Mouse (Mus musculus) embryonic fibroblast, embryonic 13.5 days (primary cell): ENCODE data around the gene Phgdh.

Experiments
- CTCF ChIP-seq: IDR thresholded peaks from 2 replicates; pipeline ENCODE4 v1.5.1; 2011; ENCODE audit warnings: mild to moderate bottlenecking, control low read depth, low read length, moderate library complexity, borderline replicate concordance; ENCODE audit not compliant: insufficient read depth
- POLR2A ChIP-seq: IDR thresholded peaks from 2 replicates; pipeline ENCODE4 v1.6.1; 2011; ENCODE audit warnings: low read depth, mild to moderate bottlenecking, control low read depth, low read length, moderate library complexity

DNA sequence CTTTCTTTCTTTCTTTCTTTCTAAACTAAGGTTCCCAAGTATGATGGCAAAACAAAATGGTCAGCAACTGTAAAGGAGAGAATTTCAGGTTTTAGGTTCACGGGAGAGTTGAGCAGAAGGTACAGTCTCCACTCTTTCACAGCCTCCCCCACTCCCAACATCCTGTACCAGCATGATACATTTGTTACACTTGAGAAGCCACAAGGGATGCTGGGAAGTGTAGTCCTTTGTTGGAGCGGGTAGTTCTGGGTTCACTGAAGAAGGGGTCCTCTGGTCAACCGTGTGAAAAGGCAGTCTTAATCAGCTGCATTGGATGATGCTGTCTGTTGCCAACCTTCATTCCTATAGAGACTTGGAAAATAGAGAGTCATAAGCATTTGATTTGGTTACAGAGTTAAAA lies 49.5 kb upstream of the Phgdh start:
- TF ChIP-seq CTCF (no peak), POLR2A (no peak)
